Mouse (Mus musculus): ENCODE data around the gene Larp4. TPM values are rescaled to one million over a fixed set of nuclear protein-coding genes. Genes with fewer than 3 reads are reported as not detected.
"Not testable (repeated sequence)": the region's sequence is repeated elsewhere in the genome, so short reads cannot be mapped to it uniquely, and the experiment has no call there.

The Larp4 gene
- polyA plus RNA-seq, 1 experiment from 2014 or later: 29.0 TPM

- H3K4me3 ChIP-seq (ENCODE audit: low read depth, low read length): no peak within 1 kb of the TSS
- H3K4me1 ChIP-seq (ENCODE audit: control insufficient read depth, insufficient read depth, low read length): no peaks in the 10 kb centered on the region
- no peaks in the 10 kb centered on the region for H3K9me3 ChIP-seq (replicated peaks; ENCODE audit: control insufficient read depth, low read length)
- H3K27ac ChIP-seq (ENCODE audit: low read depth, low read length): no peak within 1 kb of the TSS
- H3K9ac ChIP-seq (ENCODE audit: low read length): no peak within 1 kb of the TSS
- no peaks in the 10 kb centered on the region for H3K36me3 ChIP-seq (ENCODE audit: control insufficient read depth, insufficient read depth, low read length)
- DNase-seq (ENCODE audit: low spot score): no peak
- ATAC-seq: no peak
- WGBS: 78% methylated on average over 4 of the region's 4 CpGs
- H3K4me2 ChIP-seq (ENCODE audit: low read length): no peak within 1 kb of the TSS
- no peaks in the 10 kb centered on the region for H3K27me3 ChIP-seq (replicated peaks; ENCODE audit: control insufficient read depth, insufficient read depth, low read length)
Observed at GRCm38 (mm10) chr15:99966961-99967360, 2.9 kb upstream of the Larp4 start, which contains the start of gene Fam186a. Gene Fam186a, minus strand, starts transcription at chr15:99967061.

- Histone ChIP-seq H3K9me3 (replicated peaks; ENCODE audit: control insufficient read depth, low read length) (no peaks in the 10 kb centered on the region), H3K27ac (ENCODE audit: low read depth, low read length) (no peak overlapping the region), H3K4me1 (ENCODE audit: control insufficient read depth, insufficient read depth, low read length) (peaks cover 4% of the 10 kb centered on the region), H3K36me3 (ENCODE audit: control insufficient read depth, insufficient read depth, low read length) (no peaks in the 10 kb centered on the region), H3K4me3 (ENCODE audit: low read depth, low read length) (no peak overlapping the region), H3K4me2 (ENCODE audit: low read length) (no peak overlapping the region), H3K9ac (ENCODE audit: low read length) (no peak overlapping the region), H3K27me3 (replicated peaks; ENCODE audit: control insufficient read depth, insufficient read depth, low read length) (no peaks in the 10 kb centered on the region)
- 84% methylated on average over 1 of the region's 1 CpGs for WGBS
- no peak for DNase-seq (ENCODE audit: low spot score)
- ATAC-seq: no peak
Observed at GRCm38 (mm10) chr15:99970606-99971005, 741 bp downstream of the Larp4 start.

- Histone ChIP-seq H3K36me3 (ENCODE audit: control insufficient read depth, insufficient read depth, low read length) (no peaks in the 10 kb centered on the region), H3K27me3 (replicated peaks; ENCODE audit: control insufficient read depth, insufficient read depth, low read length) (no peaks in the 10 kb centered on the region), H3K4me3 (ENCODE audit: low read depth, low read length) (peak overlapping the region; percentile 89), H3K9me3 (replicated peaks; ENCODE audit: control insufficient read depth, low read length) (no peaks in the 10 kb centered on the region), H3K27ac (ENCODE audit: low read depth, low read length) (peak overlapping the region; percentile 93), H3K4me2 (ENCODE audit: low read length) (peak overlapping the region; percentile 88), H3K4me1 (ENCODE audit: control insufficient read depth, insufficient read depth, low read length) (peaks cover 4% of the 10 kb centered on the region), H3K9ac (ENCODE audit: low read length) (peak overlapping the region; percentile 86)
- DNase-seq (ENCODE audit: low spot score) (peak; percentile 97), ATAC-seq (peak; percentile 98)
- WGBS: under 1% methylated on average over 50 of the region's 50 CpGs
Observed at GRCm38 (mm10) chr15:99972361-99972988, 2.6 kb downstream of the Larp4 start.

- H3K4me1 ChIP-seq (ENCODE audit: control insufficient read depth, insufficient read depth, low read length): peaks cover 4% of the 10 kb centered on the region
- peak overlapping the region; percentile 89 for H3K4me3 ChIP-seq (ENCODE audit: low read depth, low read length)
- DNase-seq (ENCODE audit: low spot score): peak; percentile 67
- ATAC-seq: peak; percentile 83
- no peaks in the 10 kb centered on the region for H3K27me3 ChIP-seq (replicated peaks; ENCODE audit: control insufficient read depth, insufficient read depth, low read length)
- peak overlapping the region; percentile 86 for H3K9ac ChIP-seq (ENCODE audit: low read length)
- H3K4me2 ChIP-seq (ENCODE audit: low read length): peak overlapping the region; percentile 88
- WGBS: under 1% methylated on average over 82 of the region's 84 CpGs
- no peaks in the 10 kb centered on the region for H3K36me3 ChIP-seq (ENCODE audit: control insufficient read depth, insufficient read depth, low read length)
- H3K27ac ChIP-seq (ENCODE audit: low read depth, low read length): peak overlapping the region; percentile 93
- no peaks in the 10 kb centered on the region for H3K9me3 ChIP-seq (replicated peaks; ENCODE audit: control insufficient read depth, low read length)
Observed at GRCm38 (mm10) chr15:99972989-99973911, 3.4 kb downstream of the Larp4 start.

- H3K36me3 ChIP-seq (ENCODE audit: control insufficient read depth, insufficient read depth, low read length): no peaks in the 10 kb centered on the region
- no peaks in the 10 kb centered on the region for H3K9me3 ChIP-seq (replicated peaks; ENCODE audit: control insufficient read depth, low read length)
- H3K27me3 ChIP-seq (replicated peaks; ENCODE audit: control insufficient read depth, insufficient read depth, low read length): no peaks in the 10 kb centered on the region
- peaks cover 4% of the 10 kb centered on the region for H3K4me1 ChIP-seq (ENCODE audit: control insufficient read depth, insufficient read depth, low read length)
- H3K4me3 ChIP-seq (ENCODE audit: low read depth, low read length): no peak overlapping the region
- peak overlapping the region; percentile 88 for H3K4me2 ChIP-seq (ENCODE audit: low read length)
- ATAC-seq (no peak), DNase-seq (ENCODE audit: low spot score) (no peak)
- H3K27ac ChIP-seq (ENCODE audit: low read depth, low read length): no peak overlapping the region
- H3K9ac ChIP-seq (ENCODE audit: low read length): no peak overlapping the region
- 69% methylated on average over 2 of the region's 2 CpGs for WGBS
Observed at GRCm38 (mm10) chr15:99974476-99975220, 4.8 kb downstream of the Larp4 start.

- not testable (repeated sequence) for ATAC-seq; DNase-seq (ENCODE audit: low spot score); H3K27ac ChIP-seq (ENCODE audit: low read depth, low read length); H3K9me3 ChIP-seq (replicated peaks; ENCODE audit: control insufficient read depth, low read length); H3K36me3 ChIP-seq (ENCODE audit: control insufficient read depth, insufficient read depth, low read length); H3K4me2 ChIP-seq (ENCODE audit: low read length); H3K9ac ChIP-seq (ENCODE audit: low read length); H3K4me1 ChIP-seq (ENCODE audit: control insufficient read depth, insufficient read depth, low read length); H3K27me3 ChIP-seq (replicated peaks; ENCODE audit: control insufficient read depth, insufficient read depth, low read length); H3K4me3 ChIP-seq (ENCODE audit: low read depth, low read length)
- 96% methylated on average over 2 of the region's 2 CpGs for WGBS
Observed at GRCm38 (mm10) chr15:99976121-99976520, 6.3 kb downstream of the Larp4 start.

- no peak overlapping the region for H3K9ac ChIP-seq (ENCODE audit: low read length)
- no peak overlapping the region for H3K27ac ChIP-seq (ENCODE audit: low read depth, low read length)
- no peaks in the 10 kb centered on the region for H3K36me3 ChIP-seq (ENCODE audit: control insufficient read depth, insufficient read depth, low read length)
- no peaks in the 10 kb centered on the region for H3K4me1 ChIP-seq (ENCODE audit: control insufficient read depth, insufficient read depth, low read length)
- H3K27me3 ChIP-seq (replicated peaks; ENCODE audit: control insufficient read depth, insufficient read depth, low read length): no peaks in the 10 kb centered on the region
- no peaks in the 10 kb centered on the region for H3K9me3 ChIP-seq (replicated peaks; ENCODE audit: control insufficient read depth, low read length)
- no peak overlapping the region for H3K4me3 ChIP-seq (ENCODE audit: low read depth, low read length)
- no peak overlapping the region for H3K4me2 ChIP-seq (ENCODE audit: low read length)
- DNase-seq (ENCODE audit: low spot score) (no peak), ATAC-seq (no peak)
- 77% methylated on average over 1 of the region's 1 CpGs for WGBS
Observed at GRCm38 (mm10) chr15:99979266-99979665, 9.4 kb downstream of the Larp4 start.

GRCm38 (mm10) chr15:99979715-99980114 lies 9.8 kb downstream of the Larp4 start:
- Histone ChIP-seq H3K36me3 (ENCODE audit: control insufficient read depth, insufficient read depth, low read length) (no peaks in the 10 kb centered on the region), H3K4me3 (ENCODE audit: low read depth, low read length) (no peak overlapping the region), H3K9ac (ENCODE audit: low read length) (no peak overlapping the region), H3K27ac (ENCODE audit: low read depth, low read length) (no peak overlapping the region), H3K9me3 (replicated peaks; ENCODE audit: control insufficient read depth, low read length) (no peaks in the 10 kb centered on the region), H3K27me3 (replicated peaks; ENCODE audit: control insufficient read depth, insufficient read depth, low read length) (no peaks in the 10 kb centered on the region), H3K4me1 (ENCODE audit: control insufficient read depth, insufficient read depth, low read length) (no peaks in the 10 kb centered on the region), H3K4me2 (ENCODE audit: low read length) (no peak overlapping the region)
- no peak for ATAC-seq
- no peak for DNase-seq (ENCODE audit: low spot score)
- 99% methylated on average over 2 of the region's 2 CpGs for WGBS

All from forebrain, embryonic 14.5 days (tissue).